Mouse (Mus musculus) MEL (cell line): Measurements from ENCODE around the gene Emsy. TPM values are rescaled to one million over a fixed set of nuclear protein-coding genes. Genes with fewer than 3 reads are reported as not detected.

Experiments used
- DNase-seq: peaks from one replicate; pipeline ENCODE4 v3.0.0; 2011; ENCODE audit warnings: low read depth, low spot score
- H3K27ac ChIP-seq: 2 replicates; pipeline ENCODE4 v1.5.1; 2012; ENCODE audit warnings: low read depth, mild to moderate bottlenecking, control low read depth, low read length, moderate library complexity; ENCODE audit not compliant: control insufficient read depth
- H3K27me3 ChIP-seq, 2 experiments: fragments of 150-350 bp in 1 of 2; sonication (generic) in 1 of 2; 2 replicates each; pipeline ENCODE4 v1.6.1; 2012; ENCODE audit warnings: low read length in 2 of 2, mild to moderate bottlenecking in 2 of 2, improper control_type of control experiment in 1 of 2, moderate library complexity in 1 of 2; ENCODE audit not compliant: insufficient read depth in 2 of 2, control insufficient read depth in 1 of 2
- H3K36me3 ChIP-seq, 2 experiments: 2 replicates each; pipeline ENCODE4 v1.6.1; 2012 to 2014; ENCODE audit warnings: low read length in 2 of 2, improper control_type of control experiment in 1 of 2, inconsistent platforms in 1 of 2, mild to moderate bottlenecking in 1 of 2; ENCODE audit not compliant: insufficient read depth in 2 of 2, control insufficient read depth in 1 of 2
- H3K4me1 ChIP-seq, 2 experiments: fragments of 150-350 bp in 1 of 2; sonication (generic) in 1 of 2; 2 replicates each; pipeline ENCODE4 v1.6.1; 2012; ENCODE audit warnings: low read length in 2 of 2, improper control_type of control experiment in 1 of 2, mild to moderate bottlenecking in 1 of 2; ENCODE audit not compliant: insufficient read depth in 2 of 2, control insufficient read depth in 1 of 2
- H3K4me3 ChIP-seq, 2 experiments: fragments of 150-350 bp in 1 of 2; sonication (generic) in 1 of 2; 2 replicates each; pipeline ENCODE4 v1.5.1; 2012; ENCODE audit warnings: low read depth in 2 of 2, low read length in 2 of 2, mild to moderate bottlenecking in 2 of 2, moderate library complexity in 2 of 2, control low read depth in 1 of 2, improper control_type of control experiment in 1 of 2; ENCODE audit not compliant: control insufficient read depth in 1 of 2, insufficient read depth in 1 of 2
- H3K79me2 ChIP-seq: 2 replicates; pipeline ENCODE4 v1.6.1; 2012; ENCODE audit warnings: mild to moderate bottlenecking, low read length, moderate library complexity; ENCODE audit not compliant: control insufficient read depth, poor library complexity, insufficient read depth
- H3K9ac ChIP-seq: 2 replicates; pipeline ENCODE4 v1.6.1; 2012; ENCODE audit warnings: low read depth, mild to moderate bottlenecking, control low read depth, low read length, moderate library complexity; ENCODE audit not compliant: control insufficient read depth, poor library complexity, severe bottlenecking
- H3K9me3 ChIP-seq: fragments of 150-350 bp; sonication (generic); replicated peaks from 2 replicates; pipeline ENCODE4 v1.6.1; 2012; ENCODE audit warnings: mild to moderate bottlenecking, low read length, improper control_type of control experiment, moderate library complexity; ENCODE audit not compliant: insufficient read depth
- BHLHE40 ChIP-seq: IDR thresholded peaks from 2 replicates; pipeline ENCODE4 v1.6.1; 2012; ENCODE audit warnings: low read depth, mild to moderate bottlenecking, inconsistent platforms, low read length, improper control_type of control experiment, borderline replicate concordance
- CHD1 ChIP-seq: IDR thresholded peaks from 2 replicates; pipeline ENCODE4 v1.6.1; 2012; ENCODE audit warnings: low read depth, mild to moderate bottlenecking, inconsistent platforms, low read length, improper control_type of control experiment
- CTCF ChIP-seq, 3 experiments: IDR thresholded peaks in 2 of 3; conservative IDR thresholded peaks in 1 of 3; 2 replicates each; pipeline ENCODE4 v1.5.1; 2011 to 2012; ENCODE audit warnings: low read length in 3 of 3, low read depth in 2 of 3, mild to moderate bottlenecking in 2 of 3, improper control_type of control experiment in 1 of 3, inconsistent platforms in 1 of 3, mixed read lengths in 1 of 3, moderate library complexity in 1 of 3; ENCODE audit not compliant: control insufficient read depth in 1 of 3, insufficient read depth in 1 of 3, poor library complexity in 1 of 3, severe bottlenecking in 1 of 3
- E2F4 ChIP-seq: IDR thresholded peaks from 2 replicates; pipeline ENCODE4 v1.6.1; 2011; ENCODE audit warnings: low read depth, low read length, improper control_type of control experiment, borderline replicate concordance
- ELF1 ChIP-seq: IDR thresholded peaks from 2 replicates; pipeline ENCODE4 v1.6.1; 2014; ENCODE audit warnings: low read depth, mild to moderate bottlenecking, inconsistent platforms, low read length, improper control_type of control experiment, moderate library complexity
- EP300 ChIP-seq, 2 experiments: IDR thresholded peaks; 2 replicates each; pipeline ENCODE4 v1.6.1; 2011; ENCODE audit warnings: improper control_type of control experiment in 2 of 2, low read length in 2 of 2, low read depth in 1 of 2, mild to moderate bottlenecking in 1 of 2
- GABPA ChIP-seq: IDR thresholded peaks from 2 replicates; pipeline ENCODE4 v1.6.1; 2012; ENCODE audit warnings: low read depth, mild to moderate bottlenecking, inconsistent platforms, low read length, improper control_type of control experiment, moderate library complexity
- HCFC1 ChIP-seq: IDR thresholded peaks from 2 replicates; pipeline ENCODE4 v1.6.1; 2012; ENCODE audit warnings: low read depth, mild to moderate bottlenecking, inconsistent platforms, low read length, improper control_type of control experiment, moderate library complexity
- JUND ChIP-seq: IDR thresholded peaks from 2 replicates; pipeline ENCODE4 v1.6.1; 2011; ENCODE audit warnings: low read depth, mild to moderate bottlenecking, improper control_type of control experiment, low read length
- KAT2A ChIP-seq: conservative IDR thresholded peaks from 2 replicates; pipeline ENCODE4 v1.6.1; 2012; ENCODE audit warnings: low read depth, low read length, improper control_type of control experiment, inconsistent platforms
- MAX ChIP-seq: IDR thresholded peaks from 2 replicates; pipeline ENCODE4 v1.6.1; 2011; ENCODE audit warnings: low read length, improper control_type of control experiment
- MAZ ChIP-seq: IDR thresholded peaks from 2 replicates; pipeline ENCODE4 v1.6.1; 2012; ENCODE audit warnings: low read depth, mild to moderate bottlenecking, inconsistent platforms, low read length, improper control_type of control experiment
- MXI1 ChIP-seq: IDR thresholded peaks from 2 replicates; pipeline ENCODE4 v1.6.1; 2011; ENCODE audit warnings: mild to moderate bottlenecking, low read depth, low read length, improper control_type of control experiment
- MYC ChIP-seq: IDR thresholded peaks from 2 replicates; pipeline ENCODE4 v1.6.1; 2011; ENCODE audit warnings: low read depth, mild to moderate bottlenecking, low read length, improper control_type of control experiment, moderate library complexity
- POLR2AphosphoS2 ChIP-seq: IDR thresholded peaks from 2 replicates; pipeline ENCODE4 v1.6.1; 2011; ENCODE audit warnings: low read length, improper control_type of control experiment
- POLR2AphosphoS5 ChIP-seq: IDR thresholded peaks from 2 replicates; pipeline ENCODE4 v1.6.1; 2012; ENCODE audit warnings: low read depth, borderline replicate concordance, mild to moderate bottlenecking, inconsistent platforms, low read length, moderate library complexity, mixed read lengths
- RAD21 ChIP-seq: IDR thresholded peaks from 2 replicates; pipeline ENCODE4 v1.6.1; 2011; ENCODE audit warnings: mild to moderate bottlenecking, low read depth, low read length, improper control_type of control experiment
- SIN3A ChIP-seq: IDR thresholded peaks from 2 replicates; pipeline ENCODE4 v1.6.1; 2012; ENCODE audit warnings: low read length, improper control_type of control experiment, inconsistent platforms
- SMC3 ChIP-seq: IDR thresholded peaks from 2 replicates; pipeline ENCODE4 v1.6.1; 2011; ENCODE audit warnings: low read depth, low read length, improper control_type of control experiment
- TBP ChIP-seq: IDR thresholded peaks from 2 replicates; pipeline ENCODE4 v1.8.0; 2011; ENCODE audit warnings: low read depth, low read length, improper control_type of control experiment
- USF1 ChIP-seq: IDR thresholded peaks from 2 replicates; pipeline ENCODE4 v1.6.1; 2014; ENCODE audit warnings: low read depth, mild to moderate bottlenecking, inconsistent platforms, low read length, improper control_type of control experiment, moderate library complexity
- ZC3H11A ChIP-seq: IDR thresholded peaks from 2 replicates; pipeline ENCODE4 v1.6.1; 2012; ENCODE audit warnings: low read depth, mild to moderate bottlenecking, inconsistent platforms, low read length, improper control_type of control experiment
- ZKSCAN1 ChIP-seq: IDR thresholded peaks from 2 replicates; pipeline ENCODE4 v1.6.1; 2012; ENCODE audit warnings: low read depth, mild to moderate bottlenecking, inconsistent platforms, low read length, improper control_type of control experiment, moderate library complexity
- ZMIZ1 ChIP-seq: IDR thresholded peaks from 2 replicates; pipeline ENCODE4 v1.6.1; 2012; ENCODE audit warnings: low read depth, mild to moderate bottlenecking, inconsistent platforms, low read length, improper control_type of control experiment, moderate library complexity
- polyA plus RNA-seq, 2 experiments: library from polyadenylated mRNA; stranded (reverse) in 1 of 2; unstranded in 1 of 2; fragments of >175 nt in 1 of 2; fragments of >200 nt in 1 of 2; gene quantifications; 2 replicates each; pipeline versions ENCODE4 v1.2.1 to v1.2.4; 2012; ENCODE audit warnings: low replicate concordance in 2 of 2, low read depth in 1 of 2; ENCODE audit not compliant: insufficient read length in 2 of 2, insufficient read depth in 1 of 2, missing spikeins in 1 of 2
- total RNA-seq: library from RNA; depleted of rRNA; stranded (reverse); fragments of 300-350 nt; gene quantifications from 2 replicates; pipeline ENCODE4 v1.2.3, GENCODE M21; 2012

Gene Emsy
- total and polyA plus RNA-seq, 3 experiments = 10.2 to 24.1 TPM; not detected in 1

DNA sequence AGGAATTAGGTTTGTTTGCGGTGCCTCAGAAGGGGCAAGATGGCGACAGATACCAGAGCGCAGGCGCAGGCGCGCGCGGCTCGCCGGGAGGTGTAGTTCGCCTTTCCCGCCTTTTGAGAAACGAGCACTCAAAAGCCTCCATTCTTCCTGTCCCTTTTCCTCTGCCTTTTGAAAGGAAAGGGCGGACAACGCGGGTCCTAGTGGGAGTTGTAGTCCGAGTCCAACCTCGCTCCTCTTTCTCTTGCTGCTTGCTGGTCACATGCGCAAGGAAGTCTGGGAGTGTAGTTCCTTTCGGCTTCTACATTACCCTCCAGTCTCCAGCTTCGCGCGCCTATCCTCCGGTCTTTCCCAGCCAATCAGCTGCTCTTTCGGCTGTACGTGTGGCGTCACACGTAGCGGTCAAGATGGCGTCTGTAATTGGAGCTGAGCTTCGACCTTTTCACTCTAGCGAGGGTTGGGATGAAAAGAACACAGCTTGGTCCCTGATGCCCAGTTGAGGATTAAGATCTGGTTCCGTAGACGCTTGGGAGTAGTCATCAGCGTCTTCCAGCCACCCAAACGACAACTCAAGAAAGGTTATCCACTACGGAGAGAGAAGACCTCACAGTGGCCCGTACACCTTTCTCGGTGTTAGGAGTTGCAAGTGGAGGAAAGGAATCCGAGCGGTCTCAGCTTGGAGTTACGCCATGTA, at the start of gene Emsy (continued):
- no peak for TF ChIP-seq JUND
- TF ChIP-seq POLR2AphosphoS5 = peak; percentile 33; the same call in 1 of the 2 replicates
- no peak for TF ChIP-seq EP300 (IDR thresholded peaks at IDR 0.05; ENCODE audit: low read depth in 1 of 2, low read length in 2 of 2)

DNA sequence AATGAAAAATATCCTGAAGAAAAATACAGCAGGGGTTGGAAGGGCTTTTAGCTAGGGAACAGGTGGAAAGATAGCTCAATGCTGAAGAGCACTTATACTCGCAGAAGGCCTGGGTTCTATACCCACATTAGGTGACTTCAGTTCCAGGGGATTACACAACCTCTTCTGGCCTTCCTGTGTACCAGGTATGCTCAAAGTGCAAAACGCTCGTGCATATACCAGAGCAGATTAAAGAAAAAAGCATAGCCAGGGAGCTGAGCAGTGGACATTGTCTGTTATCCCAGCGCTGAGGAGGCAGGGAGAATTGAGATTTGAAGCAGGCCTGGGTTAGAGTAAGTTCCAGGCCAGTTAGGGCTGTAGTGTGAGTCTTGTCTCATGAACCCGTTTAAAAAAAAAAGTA, 47.7 kb upstream of the Emsy start:
- Histone ChIP-seq H3K9me3 (no peaks in the 10 kb centered on the region), H3K27ac (no peak overlapping the region), H3K27me3 (no peaks in the 10 kb centered on the region), H3K9ac (peak overlapping the region; percentile 76), H3K79me2 (peaks cover 41% of the 10 kb centered on the region), H3K36me3 (peaks cover 6 to 23% of the 10 kb centered on the region in 2 experiments; a peak in 3 of 4 replicates), H3K4me3 (peak overlapping the region; percentile 99), H3K4me1 (peaks cover 3 to 4% of the 10 kb centered on the region in 2 experiments)
- DNase-seq = no peak
- TF ChIP-seq E2F4 = no peak
- no peak for TF ChIP-seq RAD21
- no peak for TF ChIP-seq MXI1
- no peak for TF ChIP-seq ZC3H11A
- no peak for TF ChIP-seq ELF1
- no peak for TF ChIP-seq CHD1
- no peak for TF ChIP-seq KAT2A
- no peak for TF ChIP-seq POLR2AphosphoS5
- TF ChIP-seq MAZ = no peak
- TF ChIP-seq USF1 = no peak
- TF ChIP-seq POLR2AphosphoS2 = no peak
- TF ChIP-seq MAX = no peak

DNA sequence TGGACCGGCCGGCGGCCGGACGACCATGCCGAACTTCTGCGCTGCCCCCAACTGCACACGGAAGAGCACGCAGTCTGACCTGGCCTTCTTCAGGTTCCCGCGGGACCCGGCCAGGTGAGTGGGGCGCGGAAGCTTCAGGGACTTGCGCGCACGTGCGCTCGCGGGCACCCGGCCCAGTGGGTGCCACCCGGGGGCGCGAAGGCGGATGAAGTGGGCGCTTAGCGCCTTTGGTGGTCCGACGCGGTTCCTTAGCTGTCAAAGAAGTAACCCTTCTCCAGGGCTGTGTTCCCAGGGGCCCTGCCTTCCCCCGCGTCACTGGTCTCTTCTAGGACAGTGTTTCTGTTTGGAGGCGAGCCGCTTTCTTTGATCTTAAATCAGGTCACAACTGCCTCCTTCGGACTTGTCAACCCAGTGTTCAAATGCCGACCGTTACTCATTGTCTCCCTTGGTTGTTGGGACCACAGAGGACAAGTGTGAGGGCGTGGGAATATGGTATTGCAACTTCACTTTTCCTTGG, 46.8 kb upstream of the Emsy start:
- DNase-seq = peak; percentile 62
- H3K9ac ChIP-seq = peak overlapping the region; percentile 76
- H3K27me3 ChIP-seq = no peaks in the 10 kb centered on the region
- H3K27ac ChIP-seq = peak overlapping the region; percentile 6
- H3K4me3 ChIP-seq = peak overlapping the region; percentile 99
- TF ChIP-seq MAX = peak; percentile 85
- no peak for TF ChIP-seq SMC3
- no peak for TF ChIP-seq EP300 (IDR thresholded peaks at IDR 0.05; ENCODE audit: low read depth in 1 of 2, low read length in 2 of 2)
- TF ChIP-seq TBP = no peak
- peak; percentile 20; the same call in 1 of the 2 replicates for TF ChIP-seq HCFC1
- no peak for TF ChIP-seq USF1
- TF ChIP-seq E2F4 = no peak
- peak; percentile 78; the same call in 1 of the 2 replicates for TF ChIP-seq BHLHE40
- no peak for TF ChIP-seq RAD21
- no peak for TF ChIP-seq ZMIZ1
- TF ChIP-seq MYC = 0 out of 2 replicates have a peak, but pooled peaks have one; percentile 51
- TF ChIP-seq ZKSCAN1 = no peak
- TF ChIP-seq GABPA = no peak
- no peak for TF ChIP-seq CTCF (IDR thresholded peaks at IDR 0.05 in 2 of 3, conservative IDR thresholded peaks at IDR 0.05 in 1 of 3; ENCODE audit: control insufficient read depth in 1 of 3, insufficient read depth in 1 of 3, low read depth in 2 of 3, low read length in 3 of 3, poor library complexity in 1 of 3, severe bottlenecking in 1 of 3)
- TF ChIP-seq CHD1 = peak; percentile 61; the same call in 1 of the 2 replicates
- 0 out of 2 replicates have a peak, but pooled peaks have one; percentile 6 for TF ChIP-seq MAZ
- peak; percentile 85 for TF ChIP-seq MXI1
- peak; percentile 75 for TF ChIP-seq SIN3A
- H3K36me3 ChIP-seq = peaks cover 6 to 23% of the 10 kb centered on the region in 2 experiments; a peak in 3 of 4 replicates
- peaks cover 3 to 4% of the 10 kb centered on the region in 2 experiments for H3K4me1 ChIP-seq
- peaks cover 38% of the 10 kb centered on the region for H3K79me2 ChIP-seq
- H3K9me3 ChIP-seq = no peaks in the 10 kb centered on the region
